Mouse (Mus musculus) myocyte (in vitro differentiated cells): Measurements from ENCODE around the gene Kank1.

Source experiments
- CEBPB ChIP-seq: IDR thresholded peaks from 2 replicates; pipeline ENCODE4 v1.6.1; 2011; ENCODE audit warnings: mild to moderate bottlenecking, moderate library complexity; ENCODE audit not compliant: poor library complexity, insufficient read depth, severe bottlenecking
- E2F4 ChIP-seq: IDR thresholded peaks from one replicate; pipeline ENCODE4 v1.6.1; 2011; ENCODE audit warnings: mild to moderate bottlenecking, control low read depth, moderate library complexity; ENCODE audit not compliant: insufficient read depth
- MAX ChIP-seq: IDR thresholded peaks from one replicate; pipeline ENCODE4 v1.6.1; 2011; ENCODE audit warnings: low read depth, mild to moderate bottlenecking, control low read depth
- MYOD1 ChIP-seq, 3 experiments: IDR thresholded peaks; one replicate each; pipeline ENCODE4 v1.6.1; 2011; ENCODE audit warnings: control low read depth in 2 of 3, low read depth in 2 of 3, mild to moderate bottlenecking in 2 of 3, moderate library complexity in 1 of 3; ENCODE audit not compliant: insufficient read length in 2 of 3, control insufficient read depth in 1 of 3
- MYOG ChIP-seq, 3 experiments: IDR thresholded peaks; one replicate each; pipeline ENCODE4 v1.6.1; 2011; ENCODE audit warnings: control low read depth in 2 of 3, low read depth in 2 of 3, mild to moderate bottlenecking in 2 of 3; ENCODE audit not compliant: insufficient read length in 2 of 3, control insufficient read depth in 1 of 3, insufficient read depth in 1 of 3
- POLR2A ChIP-seq: IDR thresholded peaks from one replicate; pipeline ENCODE4 v1.6.1; 2011; ENCODE audit warnings: low read depth, mild to moderate bottlenecking, control low read depth, moderate library complexity; ENCODE audit not compliant: insufficient read length
- POLR2AphosphoS2 ChIP-seq: IDR thresholded peaks from one replicate; pipeline ENCODE4 v1.6.1; 2011; ENCODE audit warnings: low read depth, control low read depth; ENCODE audit not compliant: insufficient read length
- REST ChIP-seq: IDR thresholded peaks from one replicate; pipeline ENCODE4 v1.6.1; 2011; ENCODE audit warnings: mild to moderate bottlenecking, control low read depth, moderate library complexity; ENCODE audit not compliant: insufficient read depth, insufficient read length
- SRF ChIP-seq: IDR thresholded peaks from one replicate; pipeline ENCODE4 v1.6.1; 2011; ENCODE audit warnings: low read depth; ENCODE audit not compliant: control insufficient read depth, insufficient read length
- TCF12 ChIP-seq: IDR thresholded peaks from one replicate; pipeline ENCODE4 v1.6.1; 2011; ENCODE audit warnings: mild to moderate bottlenecking, control low read depth; ENCODE audit not compliant: poor library complexity, insufficient read depth, severe bottlenecking
- TCF3 ChIP-seq: IDR thresholded peaks from one replicate; pipeline ENCODE4 v1.6.1; 2011; ENCODE audit warnings: low read depth, control low read depth; ENCODE audit not compliant: insufficient read length
- USF1 ChIP-seq: IDR thresholded peaks from one replicate; pipeline ENCODE4 v1.6.1; 2011; ENCODE audit warnings: low read depth, mild to moderate bottlenecking, control low read depth, moderate library complexity

- TF ChIP-seq USF1, result no peak
- TF ChIP-seq TCF12, result no peak
- no peak for TF ChIP-seq POLR2A
- TF ChIP-seq MYOG (IDR thresholded peaks at IDR 0.05; ENCODE audit: control insufficient read depth in 1 of 3, insufficient read depth in 1 of 3, insufficient read length in 2 of 3, low read depth in 2 of 3), result no peak
- TF ChIP-seq SRF, result no peak
- TF ChIP-seq CEBPB, result no peak
- no peak for TF ChIP-seq MAX
- no peak for TF ChIP-seq E2F4
- TF ChIP-seq TCF3, result no peak
- TF ChIP-seq REST, result no peak
- no peak for TF ChIP-seq MYOD1 (IDR thresholded peaks at IDR 0.05; ENCODE audit: control insufficient read depth in 1 of 3, insufficient read length in 2 of 3, low read depth in 2 of 3)
- no peak for TF ChIP-seq POLR2AphosphoS2
These were observed 90.9 kb downstream of the Kank1 start for GRCm38 (mm10) chr19:25327633-25328032.
